Mouse (Mus musculus) left cerebral cortex, adult 11 months (tissue): ENCODE results near the gene Ret.

ENCODE experiments used
- DNase-seq: peaks from one replicate; pipeline ENCODE4 v3.0.0; 2022; ENCODE audit warnings: low spot score

Ret gene

DNA sequence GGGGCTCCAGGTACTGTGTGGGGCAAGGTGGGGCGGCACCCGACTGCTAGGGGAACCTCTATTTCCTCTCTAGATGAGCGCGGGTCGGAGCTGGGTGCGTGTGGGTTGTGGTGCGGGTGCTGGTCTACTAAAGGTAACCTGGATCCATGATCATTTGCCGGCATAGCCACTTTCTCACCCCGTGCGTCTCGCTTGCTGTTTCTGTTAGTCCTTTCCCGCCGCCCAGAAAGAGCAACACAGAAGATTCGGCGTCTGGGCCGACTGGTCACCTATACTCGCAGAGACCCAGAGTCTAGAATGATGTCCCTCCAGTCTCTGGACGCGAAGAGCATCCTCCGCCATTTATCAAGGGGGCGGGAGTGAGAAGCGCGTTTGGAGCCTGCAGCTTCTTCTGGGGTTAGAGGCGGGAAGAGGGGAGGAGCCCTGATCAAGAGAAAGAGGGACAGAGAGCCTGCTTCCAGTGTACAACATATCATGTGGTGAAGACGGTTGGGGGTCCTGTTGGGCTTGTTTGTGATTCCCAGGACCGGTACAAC is at the start of gene Ret:
Ret (minus strand) TSS at position 279 of the 536 bp plus-strand sequence.
- DNase-seq: no peak

DNA sequence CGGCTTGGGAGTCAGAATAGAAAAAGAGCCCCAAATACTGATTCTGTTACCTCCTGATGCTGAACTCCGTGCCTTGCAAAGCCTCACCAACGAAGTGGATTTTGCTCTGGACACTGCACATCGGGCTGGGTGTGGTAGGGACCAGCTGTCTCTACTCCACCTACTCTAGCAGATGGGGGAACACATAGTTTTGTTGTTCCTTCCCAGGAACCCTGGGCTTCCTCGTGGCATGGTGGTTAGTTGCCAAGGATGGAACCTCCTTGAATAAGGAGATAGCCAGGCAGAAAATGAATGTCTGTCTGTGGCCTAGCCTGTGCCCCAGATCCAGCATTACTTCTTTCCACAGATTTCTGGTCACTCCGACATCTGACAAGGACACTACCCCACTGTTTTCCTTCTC is 49.6 kb upstream of the Ret start:
- no peak for DNase-seq

DNA sequence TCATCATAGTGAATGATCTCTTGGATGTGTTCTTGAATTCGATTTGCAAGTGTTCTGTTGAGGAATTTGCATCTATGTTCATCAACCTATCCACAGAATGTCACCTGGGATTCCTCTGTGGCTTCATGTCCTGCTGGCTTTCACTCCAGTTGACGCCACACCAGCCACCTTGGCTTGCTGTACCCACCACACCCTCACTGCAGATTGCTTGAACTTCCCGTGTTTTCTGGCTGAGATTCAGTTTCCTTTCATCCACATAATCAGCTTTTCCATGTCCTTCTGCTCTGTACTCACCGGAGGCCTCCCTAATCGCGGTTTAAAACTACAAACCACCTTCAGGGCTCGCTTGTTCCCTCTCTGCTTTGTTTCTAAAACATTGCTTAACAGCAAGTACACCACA is 46.6 kb upstream of the Ret start:
- no peak for DNase-seq

DNA sequence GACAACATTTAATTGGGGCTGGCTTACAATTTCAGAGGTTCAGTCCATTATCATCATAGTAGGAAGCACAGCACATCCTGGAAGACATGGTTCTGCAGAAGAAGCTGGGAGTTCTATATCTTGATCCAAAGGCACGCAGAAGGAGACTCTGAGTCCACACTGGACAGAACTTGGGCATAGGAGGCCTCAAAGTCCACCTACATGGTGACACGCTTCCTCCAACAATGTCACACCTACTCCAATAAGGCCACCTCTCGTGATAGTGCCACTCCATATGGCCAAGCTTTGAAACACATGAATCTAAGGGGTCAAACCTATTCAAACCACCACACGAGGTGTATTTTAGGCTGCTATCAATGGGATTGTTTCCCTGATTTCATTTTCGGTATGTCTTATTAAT is 45.4 kb upstream of the Ret start:
- DNase-seq: no peak

DNA sequence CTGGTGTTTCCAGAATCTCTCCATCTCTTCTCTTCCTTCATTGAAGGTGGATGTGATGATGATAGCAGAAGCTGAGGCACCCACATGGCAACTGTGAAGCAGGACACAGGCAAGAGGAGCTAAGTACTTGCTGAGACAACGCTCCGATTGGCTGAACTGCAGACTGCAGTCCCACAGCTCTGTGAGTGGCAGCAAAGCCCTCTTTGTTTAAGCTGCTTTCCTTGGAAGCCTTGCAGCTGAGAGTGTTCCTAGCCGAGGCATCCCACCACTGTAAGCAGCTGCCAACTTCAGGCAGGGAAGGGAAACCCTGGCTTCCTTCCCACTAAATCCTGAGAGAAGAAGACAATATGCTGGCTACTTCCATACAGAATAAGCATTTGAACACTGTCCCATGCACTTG is 28.6 kb upstream of the Ret start:
- no peak for DNase-seq

DNA sequence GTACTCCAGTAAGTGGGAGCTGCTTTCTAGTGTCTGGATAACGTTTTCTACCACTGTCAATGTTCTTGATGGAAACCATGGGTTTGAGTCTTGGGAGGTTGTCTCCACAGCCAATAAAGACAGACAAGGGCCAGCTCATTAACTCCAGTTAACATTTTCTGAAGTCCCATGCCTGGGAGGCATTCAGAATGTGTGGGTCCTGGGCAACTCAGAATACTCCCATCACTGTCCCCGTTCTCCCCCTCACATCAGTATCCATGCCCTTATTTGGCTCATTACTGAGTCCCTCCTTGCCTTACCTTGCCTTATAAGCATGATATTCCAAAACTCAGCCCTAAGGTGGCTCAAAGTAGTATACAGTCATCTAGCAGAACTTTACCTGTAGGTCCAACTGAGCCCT is 25.0 kb upstream of the Ret start:
- DNase-seq: no peak

DNA sequence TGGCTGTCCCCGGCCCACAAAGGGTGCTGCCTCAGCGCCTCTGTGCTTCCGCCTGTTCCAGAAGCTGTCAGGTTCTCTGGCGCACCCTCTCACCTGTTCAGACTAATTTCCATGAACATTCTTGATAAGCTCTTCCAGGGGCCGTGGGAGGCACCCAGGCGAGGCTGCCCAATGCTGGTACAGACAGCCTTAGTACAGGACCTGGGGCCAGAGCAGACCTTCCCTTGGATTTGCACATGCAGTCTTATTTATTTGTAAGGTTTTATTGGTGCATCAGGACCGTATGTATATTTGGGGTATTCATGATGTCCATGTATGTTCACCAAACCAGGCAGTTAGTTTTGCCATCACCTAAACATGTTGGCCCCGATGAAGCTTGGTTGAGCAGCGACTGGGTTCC is 18.2 kb upstream of the Ret start:
- DNase-seq: no peak

DNA sequence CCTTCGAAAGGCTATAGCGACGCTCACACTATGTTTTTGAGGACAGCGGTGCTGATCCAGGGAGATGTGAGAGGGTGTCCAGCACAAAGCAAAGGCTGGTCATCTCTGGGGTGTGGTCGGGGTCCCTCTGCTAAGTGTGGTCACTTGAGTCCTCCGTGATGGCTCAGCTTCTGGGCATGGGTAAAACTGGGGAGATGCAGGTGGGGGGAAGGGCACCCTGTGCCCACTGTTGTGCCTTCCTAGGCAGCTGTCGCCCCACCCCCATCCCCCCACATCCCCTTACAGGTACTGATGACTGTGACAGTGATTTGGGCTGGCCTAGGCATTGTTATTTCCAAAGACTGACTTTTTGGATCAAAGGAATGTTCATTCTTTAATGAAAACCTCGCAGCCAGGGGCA is 10.8 kb upstream of the Ret start:
- no peak for DNase-seq

DNA sequence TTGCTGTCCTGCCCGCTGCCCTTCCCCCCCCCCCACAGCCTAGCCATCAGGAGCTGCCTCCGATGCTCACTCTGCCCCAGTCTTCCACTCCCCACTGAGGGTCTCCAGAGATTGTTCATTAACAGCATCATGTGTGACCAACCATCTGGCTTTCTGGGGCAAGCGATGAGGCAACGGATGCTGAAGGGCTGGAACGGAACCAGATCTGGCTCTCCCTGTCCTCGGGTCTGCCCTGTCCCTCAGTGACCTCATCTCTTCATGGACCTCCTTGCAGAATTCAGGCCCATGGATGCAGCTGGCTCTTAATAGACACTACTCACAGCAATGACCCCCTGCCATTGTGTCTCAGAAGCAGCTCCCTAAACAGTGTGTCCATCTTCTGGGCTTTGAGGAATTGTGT is 8.9 kb upstream of the Ret start:
- no peak for DNase-seq

DNA sequence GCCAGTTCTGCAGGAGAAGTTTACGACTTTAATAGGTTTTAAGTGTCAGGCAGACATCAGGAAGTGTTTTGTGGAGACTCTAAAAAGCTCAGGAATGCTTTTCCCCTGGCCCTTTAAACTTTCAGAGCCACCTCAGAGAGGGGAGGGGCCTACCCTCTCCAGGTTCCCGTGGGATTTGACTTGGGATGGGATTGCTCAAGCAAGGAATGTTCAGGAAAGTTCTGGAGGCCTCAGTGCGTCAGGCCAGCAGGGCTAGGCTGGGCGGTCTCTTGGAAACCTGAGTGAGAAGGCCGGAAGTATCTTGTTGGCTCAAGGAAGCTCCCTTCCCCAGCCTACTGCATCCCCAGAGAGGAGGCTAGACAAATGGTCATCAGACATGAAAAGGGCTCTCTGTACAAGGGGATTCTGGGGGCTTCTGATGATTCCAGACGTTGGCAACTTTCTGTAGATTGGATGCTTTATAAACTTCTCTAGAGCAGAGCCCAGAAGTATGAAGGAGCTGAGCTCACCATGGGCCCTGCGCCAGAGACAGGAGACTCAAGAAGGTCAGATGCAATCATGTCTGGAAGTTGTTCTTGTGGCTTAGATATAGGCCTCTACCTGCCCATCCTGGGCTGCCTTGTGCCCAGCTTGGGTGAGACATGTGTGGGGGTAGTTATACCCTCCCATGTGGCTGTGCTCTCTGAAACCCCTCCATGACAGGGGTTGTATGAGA is 7.8 kb upstream of the Ret start:
- no peak for DNase-seq

DNA sequence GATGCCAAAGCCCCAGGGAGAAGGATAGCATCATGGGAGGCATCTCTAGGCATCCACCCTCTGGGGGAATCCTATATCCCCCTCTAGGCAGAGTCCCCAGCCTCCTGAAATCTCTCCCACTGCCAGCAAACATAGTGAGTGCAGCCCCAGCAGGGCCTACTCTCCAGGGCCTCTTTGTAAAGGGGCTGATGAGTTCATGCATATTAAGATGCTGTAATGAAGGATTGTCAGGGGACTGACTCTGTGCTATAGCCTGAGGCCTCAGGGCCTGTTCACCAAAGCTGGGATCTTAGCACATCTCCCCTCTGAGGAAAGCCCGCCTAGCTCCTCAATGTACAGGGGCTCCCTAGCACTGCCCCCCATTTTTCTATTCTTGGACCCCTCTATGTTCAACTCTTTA is 6.6 kb upstream of the Ret start:
- no peak for DNase-seq

DNA sequence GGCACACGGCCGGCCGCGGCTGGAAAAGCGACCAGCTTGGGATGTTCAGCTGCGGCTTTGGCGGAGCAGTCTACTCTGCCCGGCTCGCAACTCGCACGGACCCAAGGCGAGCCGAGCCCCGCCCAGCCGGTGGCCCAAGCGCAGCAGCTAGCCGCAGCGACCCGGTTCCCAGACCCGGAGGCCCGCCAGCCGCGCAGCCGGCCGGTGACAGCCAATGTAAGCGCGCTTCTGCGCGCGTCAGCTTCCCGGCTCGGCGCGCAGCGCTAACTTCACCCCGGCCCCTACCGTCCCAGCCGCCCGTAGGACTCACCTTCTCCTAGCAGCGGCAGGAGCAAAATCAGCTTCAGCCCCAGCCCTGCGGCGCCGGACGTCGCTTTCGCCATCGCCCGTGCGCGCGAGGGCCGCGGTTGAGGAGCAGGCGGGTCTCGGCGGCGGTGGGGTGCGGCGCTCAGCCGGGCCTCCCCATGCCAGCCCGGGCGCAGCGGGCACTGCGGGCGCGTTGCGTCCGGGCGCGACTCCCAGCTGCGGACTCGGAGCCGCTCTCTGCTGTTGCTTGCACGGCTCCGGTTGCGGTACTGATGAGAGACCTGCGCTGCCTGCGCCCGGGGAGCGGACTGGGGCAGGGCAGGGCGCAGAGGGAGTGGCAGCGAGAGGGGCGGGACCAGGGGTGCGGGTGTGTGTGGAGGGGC is 623 bp downstream of the Ret start:
- no peak for DNase-seq

DNA sequence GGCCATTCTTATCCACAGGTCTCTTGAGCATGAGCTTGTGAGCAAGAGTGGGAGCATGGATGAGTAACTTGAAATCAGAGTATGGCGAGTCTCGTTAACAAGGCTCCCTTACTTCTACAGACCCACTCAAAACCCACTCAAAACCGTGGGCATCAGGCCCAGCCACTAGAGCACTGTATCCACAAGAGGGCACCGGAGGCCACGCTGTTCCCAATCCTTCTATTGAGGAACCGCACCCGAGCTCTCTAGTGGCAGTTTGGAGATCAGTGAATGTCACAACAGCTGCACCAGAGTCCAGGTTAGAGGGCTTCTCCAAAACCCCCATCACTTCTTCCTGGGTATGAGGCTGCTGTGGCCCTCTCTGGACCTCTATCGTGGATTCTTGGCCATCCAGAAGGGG is 2.4 kb downstream of the Ret start:
- DNase-seq: peak; percentile 33

DNA sequence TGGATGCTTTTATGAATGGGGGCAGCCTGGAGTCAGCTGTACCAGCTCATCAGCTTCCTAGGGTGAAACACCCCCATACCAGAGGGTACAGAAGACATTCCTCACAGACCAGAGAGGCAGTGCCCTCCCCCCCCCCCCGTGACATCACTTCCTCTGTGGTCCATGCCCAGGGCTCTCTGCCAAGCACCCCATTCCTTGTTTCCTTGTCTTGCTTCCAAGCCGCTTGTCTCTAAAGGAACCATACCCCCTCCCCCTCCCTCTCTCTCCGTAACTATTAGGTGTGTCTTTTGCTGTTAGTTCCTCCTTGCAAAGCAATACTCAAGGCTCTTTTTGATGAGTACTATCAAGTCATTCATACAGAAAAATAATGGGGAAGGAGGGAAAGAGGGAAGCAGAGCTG is 4.6 kb downstream of the Ret start:
- no peak for DNase-seq

DNA sequence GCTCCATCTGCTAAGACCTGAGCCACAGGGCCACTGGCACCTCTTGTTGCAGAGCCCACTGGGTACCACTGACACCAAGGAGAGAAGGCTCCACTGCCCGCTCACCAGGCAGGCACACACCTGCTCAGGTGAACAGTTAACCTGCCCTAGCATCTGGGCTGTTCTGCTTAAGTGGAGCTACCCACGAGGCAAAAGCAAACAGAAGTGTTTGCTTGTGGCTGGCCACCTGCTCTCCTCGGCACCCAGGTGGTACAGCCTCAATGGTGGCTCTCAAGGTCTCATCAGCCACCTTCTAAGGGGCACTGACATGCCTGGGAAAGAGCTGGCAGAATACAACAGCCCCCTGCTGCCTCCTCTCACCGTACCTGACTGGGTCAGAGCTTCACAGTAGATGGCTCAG is 5.3 kb downstream of the Ret start:
- DNase-seq: no peak

DNA sequence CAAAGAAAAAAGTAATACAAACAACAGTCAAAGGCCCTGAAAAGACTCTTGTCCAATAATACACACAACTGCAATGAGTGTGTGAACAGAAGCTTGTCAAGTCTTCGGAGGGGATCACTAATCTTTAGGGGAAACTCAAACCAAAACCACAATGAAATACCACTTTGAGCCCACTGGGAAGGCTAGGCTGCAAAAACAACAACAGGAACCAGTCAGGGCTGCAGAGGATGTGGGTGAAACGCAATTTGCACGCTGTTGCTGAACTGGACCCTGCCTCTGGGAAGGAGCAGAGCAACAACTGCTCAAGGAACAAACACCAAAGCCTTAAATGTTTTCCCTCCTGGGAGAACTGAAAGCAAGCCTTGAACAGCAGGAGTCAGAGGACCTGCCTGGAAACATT is 7.8 kb downstream of the Ret start:
- no peak for DNase-seq

DNA sequence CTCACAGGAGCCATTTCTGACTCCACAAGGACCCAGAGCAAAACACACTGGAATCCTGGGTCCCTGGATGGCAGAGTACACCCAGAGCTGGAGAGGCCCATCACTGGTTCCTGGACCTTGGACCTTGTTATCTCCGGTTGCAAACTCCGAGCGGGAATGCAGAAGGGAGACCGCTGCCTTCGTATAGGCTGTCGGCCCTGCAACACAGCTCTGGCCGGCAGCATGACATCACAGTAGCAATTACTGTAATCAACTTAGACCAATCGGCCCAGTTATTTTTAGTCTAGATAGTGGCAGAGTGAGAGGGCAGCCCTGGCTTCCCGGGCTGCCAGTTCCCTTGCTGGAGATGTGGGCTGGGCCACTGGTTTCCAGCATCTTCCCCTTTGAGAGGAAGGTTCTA is 8.9 kb downstream of the Ret start:
- no peak for DNase-seq

DNA sequence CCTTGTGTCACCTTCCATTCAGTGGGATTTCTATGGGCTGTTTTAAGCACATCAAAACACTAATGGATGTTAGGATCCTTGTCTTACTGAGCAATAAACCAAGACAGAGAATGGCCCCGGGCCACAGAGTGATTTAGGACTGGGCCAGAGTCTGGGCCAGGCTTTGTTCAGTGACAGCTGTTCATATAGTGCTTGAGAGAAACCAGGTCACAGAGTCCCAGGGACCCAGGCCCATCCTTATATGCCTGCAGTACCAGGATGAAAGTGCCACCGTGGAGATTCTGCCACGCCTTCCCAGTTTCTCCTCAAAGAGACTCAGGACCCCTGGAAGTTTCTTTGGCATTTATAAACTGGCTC is 10.3 kb downstream of the Ret start:
- no peak for DNase-seq

DNA sequence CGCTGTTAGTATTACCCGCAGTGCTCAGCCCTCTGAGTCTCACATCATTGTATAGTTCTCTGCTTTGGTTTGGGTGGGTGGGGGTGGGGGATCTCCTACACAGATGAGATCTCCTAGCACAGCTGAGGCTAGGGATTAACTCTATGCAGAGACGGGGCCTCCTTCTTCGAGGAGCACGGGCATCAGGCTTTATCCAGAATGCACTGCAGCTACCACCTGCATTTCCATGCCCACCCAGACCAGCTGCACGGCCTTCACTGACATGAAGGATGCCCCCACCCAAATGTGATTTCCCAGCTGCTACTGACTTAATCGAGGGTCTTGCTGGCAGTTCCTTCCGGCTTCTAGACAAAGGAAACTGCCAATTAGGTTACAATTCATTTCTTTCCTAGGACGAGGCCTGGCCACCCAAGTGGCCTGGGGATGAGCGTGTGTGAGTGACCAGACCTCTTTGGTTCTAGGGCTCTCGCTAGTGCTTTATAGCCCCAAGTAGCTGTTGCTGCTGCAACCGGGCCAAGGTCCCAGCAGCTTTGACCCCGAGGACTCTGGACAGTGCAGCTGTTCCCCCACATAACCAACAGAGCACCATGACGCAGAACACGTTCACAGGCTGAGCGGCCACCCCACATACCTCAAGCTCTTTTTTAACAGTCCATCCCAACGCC is 10.8 kb downstream of the Ret start:
- no peak for DNase-seq

DNA sequence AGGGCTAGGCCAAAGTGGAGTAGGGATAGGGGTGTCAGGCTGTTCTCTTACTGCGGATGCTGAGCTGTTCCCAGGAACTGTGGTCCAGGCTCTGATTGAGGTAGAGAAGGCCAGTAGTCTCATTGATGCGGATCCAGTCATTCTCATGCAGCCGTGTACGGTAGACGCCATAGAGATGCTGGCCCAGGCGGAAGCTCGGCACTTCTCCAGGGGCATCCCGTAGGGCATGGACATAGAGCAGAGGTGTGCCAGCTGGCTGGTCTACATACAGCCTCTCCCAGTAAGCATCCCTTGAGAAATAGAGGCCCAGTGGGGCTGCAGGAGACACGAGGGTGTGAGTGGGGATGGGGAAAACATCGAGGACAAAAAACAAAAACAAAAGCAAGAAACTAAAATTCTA is 13.4 kb downstream of the Ret start:
- DNase-seq: no peak

DNA sequence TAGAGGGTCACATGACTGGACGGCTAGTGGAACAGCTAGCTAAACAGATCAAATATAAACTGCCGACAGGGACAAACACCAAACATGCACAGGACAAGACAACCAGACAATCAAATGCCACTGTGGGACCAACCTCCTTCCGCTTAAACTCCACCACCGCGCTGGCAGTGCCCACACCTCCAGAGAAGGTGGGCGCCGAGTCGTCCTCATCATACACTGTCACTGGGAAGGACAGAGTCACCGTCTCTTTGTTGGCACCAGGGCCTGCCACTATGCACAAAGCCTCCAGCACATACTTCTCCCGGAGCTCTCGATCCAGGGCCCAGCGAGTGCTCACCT is 17.5 kb downstream of the Ret start:
- DNase-seq: no peak

DNA sequence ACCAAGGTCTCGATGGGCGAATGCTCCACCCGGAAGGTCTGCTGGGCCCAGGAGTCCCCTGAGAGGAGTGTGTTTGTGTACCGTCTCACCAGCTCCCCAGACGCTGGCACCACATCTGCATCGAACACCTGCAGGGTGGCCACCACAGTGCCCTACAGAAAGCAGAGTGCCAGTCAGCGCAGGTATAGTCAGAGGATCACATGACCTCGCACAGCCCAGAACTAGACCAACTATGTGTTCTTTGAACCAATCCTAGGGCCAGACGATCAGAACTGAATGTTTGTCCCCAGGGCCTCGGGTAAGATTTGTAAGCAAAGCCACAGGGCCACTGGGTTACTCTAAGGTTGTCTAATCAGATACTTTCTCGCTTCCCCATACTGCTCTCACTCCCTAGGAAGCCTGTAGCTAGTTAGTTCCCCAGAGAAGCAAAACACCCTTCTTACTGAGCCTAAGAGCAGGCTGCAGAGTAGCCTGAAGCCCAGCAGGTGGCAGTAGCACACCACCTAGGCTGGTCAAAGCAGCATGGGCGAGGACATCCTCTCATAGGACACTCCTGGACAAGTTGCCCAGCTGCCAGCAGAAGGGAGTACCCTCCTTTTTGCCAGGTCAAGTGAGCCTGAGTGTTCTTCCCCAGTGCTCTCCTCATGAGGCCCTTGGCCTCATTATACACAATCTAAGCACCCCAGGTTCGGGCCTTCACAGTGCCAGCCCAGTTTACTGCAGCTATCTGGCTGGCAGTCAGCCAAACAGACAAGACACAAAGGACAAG is 18.0 kb downstream of the Ret start:
- DNase-seq: peak; percentile 63

DNA sequence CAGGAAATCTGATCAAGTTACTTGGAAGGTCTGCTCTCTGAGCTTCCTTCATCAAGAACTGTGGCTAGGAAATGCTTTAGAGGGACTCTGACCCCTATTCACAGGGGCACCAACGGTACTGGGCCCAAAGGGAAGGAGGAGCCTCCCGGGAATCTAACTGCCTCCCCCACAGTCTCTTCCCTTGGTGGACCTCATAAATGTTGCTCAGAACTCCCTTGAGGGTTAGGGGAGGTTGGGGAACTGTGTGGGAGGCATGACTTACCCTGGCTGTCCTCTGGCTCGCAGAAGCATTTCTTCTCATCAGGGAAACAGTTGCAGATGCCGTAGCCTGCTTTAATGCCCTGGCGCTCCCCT is 23.6 kb downstream of the Ret start:
- DNase-seq: no peak
